Mouse (Mus musculus) midbrain, embryonic 12.5 days (tissue): ENCODE results near the gene Ecel1. TPM values are rescaled to one million over a fixed set of nuclear protein-coding genes. Genes with fewer than 3 reads are reported as not detected.

Experiments
- polyA plus RNA-seq: library from polyadenylated mRNA; unstranded; fragments of >200 nt; fragmentation: Nextera tagmentation; extraction: Ambion mirVana; gene quantifications from 2 replicates; pipeline ENCODE4 v1.2.1, GENCODE M21; 2016

Gene Ecel1
- polyA plus RNA-seq, 1 experiment from 2014 or later: 7.5 TPM

Other genes starting within 250 kb of the Ecel1 start
- not detected in 2 replicates for gene Alppl2, start 66.6 kb downstream of the Ecel1 start, polyA plus RNA-seq
- gene Alpi, start 54.9 kb downstream of the Ecel1 start, polyA plus RNA-seq: not detected in 2 replicates
- gene Akp3, start 31.5 kb downstream of the Ecel1 start, polyA plus RNA-seq: not detected in 2 replicates
- 0.08 and 0.17 TPM in 2 replicates for gene Prss56, start 26.8 kb upstream of the Ecel1 start, polyA plus RNA-seq
- gene Chrnd, start 34.1 kb upstream of the Ecel1 start, polyA plus RNA-seq: not detected in 2 replicates
- gene Chrng, start 48.1 kb upstream of the Ecel1 start, polyA plus RNA-seq: not detected in 2 replicates
- gene Eif4e2, start 57.4 kb upstream of the Ecel1 start, polyA plus RNA-seq: 147 and 148 TPM in 2 replicates
- 0.54 and 0.58 TPM in 2 replicates for gene Efhd1, start 107.8 kb upstream of the Ecel1 start, polyA plus RNA-seq
- gene Gigyf2, start 170.5 kb upstream of the Ecel1 start, polyA plus RNA-seq: 64.3 and 71.7 TPM in 2 replicates
- 1.4 and 2.3 TPM in 2 replicates for gene Kcnj13, start 238.2 kb upstream of the Ecel1 start, polyA plus RNA-seq